Mouse (Mus musculus): ENCODE measurements at regions not wholly inside any gene's neighbourhood (a gene's known extent, or its start where the extent isn't known, plus 50 kb on each side); places are given as distances from the start of the nearest gene placed in this dataset.

DNA sequence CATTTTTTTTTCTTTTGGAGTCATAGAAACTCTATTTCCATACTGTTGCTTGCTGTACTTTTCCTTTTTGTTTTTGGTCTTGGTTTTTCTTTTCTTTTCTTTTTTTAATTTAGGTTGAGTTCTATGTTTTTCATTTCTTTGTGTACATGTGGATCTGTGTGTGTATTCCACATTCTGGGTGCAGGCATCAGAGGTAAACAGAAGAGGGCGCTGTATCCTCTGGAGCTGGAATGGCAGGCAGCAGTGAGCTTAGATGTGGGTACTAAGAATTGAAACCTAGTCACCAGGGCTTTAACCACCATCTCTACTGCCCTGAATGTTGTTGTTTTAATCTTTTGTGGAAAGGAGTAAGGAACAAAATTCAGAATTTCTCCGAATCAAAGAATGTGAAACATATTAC, 266.3 kb upstream of the Lyplal1 start:
- H3K4me3 ChIP-seq (ENCODE audit: low read depth, low read length), result no peak overlapping the region
- H3K27ac ChIP-seq (ENCODE audit: low read depth, low read length), result no peak overlapping the region
- 0 out of 2 replicates have a peak, but pooled peaks cover 5% of the 10 kb centered on the region for H3K9me3 ChIP-seq (replicated peaks; ENCODE audit: control insufficient read depth, low read length)
- no peaks in the 10 kb centered on the region for H3K27me3 ChIP-seq (replicated peaks; ENCODE audit: control insufficient read depth, insufficient read depth, low read length)
- no peaks in the 10 kb centered on the region for H3K4me1 ChIP-seq (ENCODE audit: control insufficient read depth, insufficient read depth, low read length)
- DNase-seq (ENCODE audit: low spot score), result no peak
- no peaks in the 10 kb centered on the region for H3K36me3 ChIP-seq (ENCODE audit: control insufficient read depth, insufficient read depth, low read length)
- ATAC-seq, result no peak
- H3K9ac ChIP-seq (ENCODE audit: low read length), result no peak overlapping the region
- WGBS, result 75% methylated on average over 2 of the region's 2 CpGs
- no peak overlapping the region for H3K4me2 ChIP-seq (ENCODE audit: low read length)

DNA sequence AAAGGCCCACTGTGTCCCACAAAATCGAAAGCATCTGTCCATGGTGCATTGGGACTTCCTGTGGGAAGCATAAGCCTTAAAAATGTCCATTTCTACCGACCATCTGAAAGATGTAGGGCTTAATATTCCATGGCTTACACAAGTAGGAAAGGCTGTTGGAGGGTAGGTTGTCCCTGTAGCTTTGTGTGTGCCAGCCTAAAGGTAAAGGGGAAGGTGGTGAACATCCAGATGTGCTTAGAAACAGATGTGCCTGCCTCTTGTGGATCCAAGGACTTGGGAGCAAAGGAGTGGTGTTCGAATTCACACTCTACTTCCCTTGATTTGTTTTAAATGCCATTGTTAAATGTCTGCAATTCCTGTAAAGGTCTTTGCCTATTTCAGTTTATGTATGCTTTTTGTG, 265.9 kb upstream of the Lyplal1 start:
- DNase-seq (ENCODE audit: low spot score) (no peak), ATAC-seq (no peak)
- Histone ChIP-seq H3K27me3 (replicated peaks; ENCODE audit: control insufficient read depth, insufficient read depth, low read length) (no peaks in the 10 kb centered on the region), H3K27ac (ENCODE audit: low read depth, low read length) (no peak overlapping the region), H3K9me3 (replicated peaks; ENCODE audit: control insufficient read depth, low read length) (0 out of 2 replicates have a peak, but pooled peaks cover 5% of the 10 kb centered on the region), H3K4me3 (ENCODE audit: low read depth, low read length) (no peak overlapping the region), H3K9ac (ENCODE audit: low read length) (no peak overlapping the region), H3K4me1 (ENCODE audit: control insufficient read depth, insufficient read depth, low read length) (no peaks in the 10 kb centered on the region), H3K36me3 (ENCODE audit: control insufficient read depth, insufficient read depth, low read length) (no peaks in the 10 kb centered on the region), H3K4me2 (ENCODE audit: low read length) (no peak overlapping the region)
- 93% methylated on average over 3 of the region's 3 CpGs for WGBS

DNA sequence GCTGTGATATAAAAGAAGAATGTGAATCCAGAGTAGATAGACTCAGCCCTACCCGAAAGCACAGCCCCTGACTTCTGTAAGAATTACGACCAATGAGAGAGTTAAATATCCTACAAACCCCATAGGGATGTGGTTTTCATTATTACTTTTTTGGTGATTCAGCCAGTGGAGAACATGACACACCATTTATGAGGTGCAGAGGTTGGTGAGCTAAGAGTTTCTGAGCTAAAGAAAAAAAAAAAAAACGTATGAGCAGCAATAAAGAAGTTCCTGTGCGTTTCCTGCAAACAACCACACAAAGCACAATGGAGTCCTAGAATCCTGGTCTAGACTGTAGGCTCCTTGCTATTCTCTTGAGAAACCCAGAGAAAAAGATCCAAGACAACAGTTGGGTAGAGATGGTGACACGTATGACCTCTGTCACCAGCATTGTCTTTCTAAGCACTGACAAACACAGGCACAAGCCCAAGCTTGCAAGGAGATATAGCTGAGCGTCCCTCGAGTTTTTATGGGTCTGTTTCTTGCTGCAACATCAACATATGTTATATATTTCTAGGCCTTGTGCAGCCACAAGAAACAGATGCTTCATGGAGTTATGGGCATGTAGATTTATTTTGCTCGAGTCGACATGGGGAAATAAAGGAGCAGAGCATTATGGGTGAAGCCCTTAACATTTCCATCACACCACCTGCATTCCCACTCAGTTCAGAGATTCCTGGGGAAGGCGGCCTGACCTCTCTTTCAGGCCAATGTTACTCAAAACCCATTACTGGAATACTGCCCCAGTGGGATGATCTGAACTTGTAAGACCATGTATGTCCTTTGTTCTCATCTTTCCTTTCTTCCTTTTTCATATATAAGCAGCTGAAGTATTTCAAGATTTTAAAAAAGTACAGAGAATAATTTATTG, 263.1 kb upstream of the Lyplal1 start:
- DNase-seq (ENCODE audit: low spot score), result no peak
- no peak overlapping the region for H3K4me3 ChIP-seq (ENCODE audit: low read depth, low read length)
- 87% methylated on average over 10 of the region's 10 CpGs for WGBS

DNA sequence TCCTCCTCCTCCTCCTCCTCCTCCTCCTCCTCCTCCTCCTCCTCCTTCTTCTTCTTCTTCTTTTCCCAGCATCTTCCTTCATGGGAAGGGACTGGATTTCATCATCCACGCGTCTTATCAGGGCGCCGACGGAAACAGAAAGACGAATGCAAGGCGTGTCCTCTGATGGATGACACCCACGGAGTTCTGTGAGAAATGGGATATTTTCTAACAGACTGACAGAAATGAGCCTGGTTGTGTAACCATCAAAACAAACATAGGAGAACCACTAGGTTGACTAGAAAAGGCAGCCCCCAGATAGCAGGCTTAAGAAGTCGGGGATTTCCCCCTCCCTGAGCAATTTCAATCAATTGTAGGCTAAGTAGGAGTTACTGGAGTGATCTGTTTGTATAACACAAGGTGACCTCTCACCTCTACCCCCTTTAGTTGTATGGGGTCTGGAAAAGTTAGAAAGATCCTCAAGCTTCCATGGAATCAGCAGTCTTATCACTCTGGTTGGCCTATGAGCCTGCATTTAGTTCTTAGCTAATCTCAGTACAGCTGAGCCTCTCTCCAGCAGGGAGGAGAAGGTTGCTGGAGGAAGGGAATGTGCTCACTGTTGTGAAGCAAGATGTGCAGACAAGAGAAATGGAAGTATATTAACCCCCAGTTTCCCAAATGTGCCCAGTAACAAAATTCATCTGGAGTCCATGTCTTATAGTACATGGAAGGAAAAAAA, 260.0 kb upstream of the Lyplal1 start:
- ATAC-seq, result no peak
- Histone ChIP-seq H3K36me3 (ENCODE audit: control insufficient read depth, insufficient read depth, low read length) (no peaks in the 10 kb centered on the region), H3K4me3 (ENCODE audit: low read depth, low read length) (no peak overlapping the region), H3K9ac (ENCODE audit: low read length) (no peak overlapping the region), H3K9me3 (replicated peaks; ENCODE audit: control insufficient read depth, low read length) (0 out of 2 replicates have a peak, but pooled peaks cover 5% of the 10 kb centered on the region), H3K4me1 (ENCODE audit: control insufficient read depth, insufficient read depth, low read length) (no peaks in the 10 kb centered on the region), H3K27me3 (replicated peaks; ENCODE audit: control insufficient read depth, insufficient read depth, low read length) (no peaks in the 10 kb centered on the region), H3K4me2 (ENCODE audit: low read length) (no peak overlapping the region), H3K27ac (ENCODE audit: low read depth, low read length) (no peak overlapping the region)
- DNase-seq (ENCODE audit: low spot score), result no peak
- WGBS, result 95% methylated on average over 9 of the region's 9 CpGs

More for the DNA sequence above, 263.1 kb upstream of the Lyplal1 start:
- Histone ChIP-seq H3K27ac (ENCODE audit: low read depth, low read length) (no peak overlapping the region), H3K9me3 (replicated peaks; ENCODE audit: control insufficient read depth, low read length) (0 out of 2 replicates have a peak, but pooled peaks cover 5% of the 10 kb centered on the region), H3K36me3 (ENCODE audit: control insufficient read depth, insufficient read depth, low read length) (no peaks in the 10 kb centered on the region), H3K9ac (ENCODE audit: low read length) (no peak overlapping the region), H3K4me1 (ENCODE audit: control insufficient read depth, insufficient read depth, low read length) (no peaks in the 10 kb centered on the region), H3K27me3 (replicated peaks; ENCODE audit: control insufficient read depth, insufficient read depth, low read length) (no peaks in the 10 kb centered on the region), H3K4me2 (ENCODE audit: low read length) (no peak overlapping the region)
- no peak for ATAC-seq

DNA sequence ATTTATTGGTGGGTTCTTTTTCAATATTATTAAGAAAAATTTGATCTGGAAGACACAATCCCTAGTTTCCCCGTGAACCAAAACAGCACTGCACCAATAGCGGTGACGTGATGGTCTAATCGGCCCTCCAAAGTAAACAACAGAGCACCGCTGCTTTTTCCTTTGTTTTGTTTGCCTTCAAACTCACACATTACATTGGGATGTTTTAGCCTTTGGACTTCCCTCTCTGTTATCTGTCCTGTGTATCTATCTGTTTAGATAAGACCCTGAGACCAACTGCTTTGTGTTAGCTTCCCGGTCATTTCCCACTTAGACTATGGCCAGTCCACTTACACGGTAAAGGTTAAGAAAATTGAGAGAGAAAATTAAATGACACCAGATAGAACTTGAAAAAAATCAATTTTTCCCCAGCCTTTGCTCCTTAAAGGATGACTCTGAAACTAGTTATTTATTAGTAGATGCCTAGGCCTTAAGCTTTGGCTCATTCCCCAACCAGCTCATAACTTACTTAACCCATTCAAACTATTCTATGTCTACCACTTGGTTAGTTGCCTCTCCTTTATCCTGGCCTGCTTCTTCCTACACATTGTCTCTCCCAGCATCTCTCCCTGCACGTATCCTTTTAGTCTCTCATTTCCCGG, 257.0 kb upstream of the Lyplal1 start:
- H3K36me3 ChIP-seq (ENCODE audit: control insufficient read depth, insufficient read depth, low read length), result no peaks in the 10 kb centered on the region
- H3K9ac ChIP-seq (ENCODE audit: low read length), result no peak overlapping the region
- no peaks in the 10 kb centered on the region for H3K4me1 ChIP-seq (ENCODE audit: control insufficient read depth, insufficient read depth, low read length)
- 0 out of 2 replicates have a peak, but pooled peaks cover 5% of the 10 kb centered on the region for H3K9me3 ChIP-seq (replicated peaks; ENCODE audit: control insufficient read depth, low read length)
- no peak overlapping the region for H3K4me3 ChIP-seq (ENCODE audit: low read depth, low read length)
- 88% methylated on average over 9 of the region's 9 CpGs for WGBS
- no peak for DNase-seq (ENCODE audit: low spot score)
- no peak overlapping the region for H3K27ac ChIP-seq (ENCODE audit: low read depth, low read length)
- ATAC-seq, result no peak
- no peaks in the 10 kb centered on the region for H3K27me3 ChIP-seq (replicated peaks; ENCODE audit: control insufficient read depth, insufficient read depth, low read length)
- H3K4me2 ChIP-seq (ENCODE audit: low read length), result no peak overlapping the region

DNA sequence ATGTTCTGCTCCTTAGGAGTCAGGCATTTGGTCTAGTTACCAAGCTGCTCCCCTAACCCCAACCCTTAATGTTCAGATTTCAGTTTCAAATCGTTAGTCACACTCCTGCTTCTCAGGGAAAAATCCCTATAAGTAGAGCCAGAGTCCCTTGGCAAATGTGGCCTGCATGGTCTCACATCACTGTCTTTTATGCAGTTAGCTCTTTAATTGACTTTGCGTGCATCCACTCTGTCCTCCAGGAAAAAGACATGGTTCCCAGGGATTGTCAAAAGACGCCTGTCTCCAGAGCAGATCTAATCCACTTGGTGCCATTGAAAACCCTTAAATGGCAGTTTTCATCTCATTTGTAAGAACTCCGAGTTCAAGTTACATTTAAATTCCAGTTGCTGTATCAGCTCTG, 256.3 kb upstream of the Lyplal1 start:
- ATAC-seq (no peak), DNase-seq (ENCODE audit: low spot score) (no peak)
- Histone ChIP-seq H3K4me3 (ENCODE audit: low read depth, low read length) (no peak overlapping the region), H3K9ac (ENCODE audit: low read length) (no peak overlapping the region), H3K4me1 (ENCODE audit: control insufficient read depth, insufficient read depth, low read length) (no peaks in the 10 kb centered on the region), H3K27me3 (replicated peaks; ENCODE audit: control insufficient read depth, insufficient read depth, low read length) (no peaks in the 10 kb centered on the region), H3K9me3 (replicated peaks; ENCODE audit: control insufficient read depth, low read length) (no peaks in the 10 kb centered on the region), H3K36me3 (ENCODE audit: control insufficient read depth, insufficient read depth, low read length) (no peaks in the 10 kb centered on the region), H3K4me2 (ENCODE audit: low read length) (no peak overlapping the region), H3K27ac (ENCODE audit: low read depth, low read length) (no peak overlapping the region)
- WGBS, result 31% methylated on average over 4 of the region's 4 CpGs

DNA sequence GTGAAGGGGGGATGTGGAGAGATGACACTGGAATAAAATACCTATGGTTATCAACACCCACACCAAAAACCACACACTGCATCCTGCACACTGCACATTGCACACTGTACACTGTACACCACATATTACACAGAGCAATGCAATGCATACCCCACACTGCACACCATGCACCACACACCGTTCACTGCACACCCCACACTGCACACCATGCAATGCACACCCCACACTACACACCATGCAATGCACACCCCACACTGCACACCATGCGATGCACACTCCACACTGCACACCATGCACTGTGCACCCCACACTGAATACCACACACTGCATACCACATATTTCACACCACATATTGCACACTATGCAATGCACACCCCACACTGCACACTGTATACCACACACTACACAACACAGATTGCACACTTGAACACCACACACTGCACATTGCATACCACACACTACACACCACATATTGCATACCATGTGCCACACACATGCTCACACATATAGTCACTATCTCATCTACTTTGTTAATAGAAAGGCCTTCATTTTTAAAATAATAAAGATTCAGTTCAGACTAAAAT, 255.8 kb upstream of the Lyplal1 start:
- Histone ChIP-seq H3K4me1 (ENCODE audit: control insufficient read depth, insufficient read depth, low read length) (no peaks in the 10 kb centered on the region), H3K4me2 (ENCODE audit: low read length) (no peak overlapping the region), H3K27me3 (replicated peaks; ENCODE audit: control insufficient read depth, insufficient read depth, low read length) (no peaks in the 10 kb centered on the region), H3K36me3 (ENCODE audit: control insufficient read depth, insufficient read depth, low read length) (no peaks in the 10 kb centered on the region), H3K27ac (ENCODE audit: low read depth, low read length) (no peak overlapping the region), H3K9ac (ENCODE audit: low read length) (no peak overlapping the region), H3K4me3 (ENCODE audit: low read depth, low read length) (no peak overlapping the region), H3K9me3 (replicated peaks; ENCODE audit: control insufficient read depth, low read length) (no peaks in the 10 kb centered on the region)
- 100% methylated on average over 2 of the region's 2 CpGs for WGBS
- ATAC-seq, result no peak
- no peak for DNase-seq (ENCODE audit: low spot score)

DNA sequence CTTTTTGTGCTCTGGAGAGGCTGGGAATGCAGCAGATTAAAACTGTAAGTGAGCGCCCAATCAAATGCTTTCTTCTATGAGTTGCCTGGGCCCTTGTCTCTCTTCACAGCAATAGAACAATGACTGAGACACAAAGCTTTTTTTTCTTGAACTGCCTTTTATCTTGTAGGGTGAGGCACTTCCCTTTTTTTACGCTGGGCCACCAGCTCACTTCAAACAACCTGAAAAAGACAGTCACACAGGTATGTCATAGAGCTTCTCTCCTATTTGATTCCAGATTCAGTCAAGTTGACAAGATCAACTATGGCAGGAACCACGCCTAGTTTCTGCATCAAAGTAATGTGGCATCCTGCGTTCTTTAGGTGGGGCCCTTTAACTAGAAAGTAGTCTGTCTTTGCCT, 246.2 kb upstream of the Lyplal1 start:
- no peaks in the 10 kb centered on the region for H3K36me3 ChIP-seq (ENCODE audit: control insufficient read depth, insufficient read depth, low read length)
- DNase-seq (ENCODE audit: low spot score), result no peak
- H3K9me3 ChIP-seq (replicated peaks; ENCODE audit: control insufficient read depth, low read length), result no peaks in the 10 kb centered on the region
- WGBS, result 89% methylated on average over 4 of the region's 4 CpGs
- H3K4me3 ChIP-seq (ENCODE audit: low read depth, low read length), result no peak overlapping the region
- ATAC-seq, result no peak
- H3K4me2 ChIP-seq (ENCODE audit: low read length), result no peak overlapping the region
- no peak overlapping the region for H3K27ac ChIP-seq (ENCODE audit: low read depth, low read length)
- no peak overlapping the region for H3K9ac ChIP-seq (ENCODE audit: low read length)
- H3K4me1 ChIP-seq (ENCODE audit: control insufficient read depth, insufficient read depth, low read length), result no peaks in the 10 kb centered on the region
- H3K27me3 ChIP-seq (replicated peaks; ENCODE audit: control insufficient read depth, insufficient read depth, low read length), result no peaks in the 10 kb centered on the region

All from forebrain, embryonic 14.5 days (tissue).